Mouse (Mus musculus): ENCODE measurements around the gene Fgfr2. TPM values are rescaled to one million over a fixed set of nuclear protein-coding genes. Genes with fewer than 3 reads are reported as not detected.

Gene Fgfr2
- total RNA-seq, 2 experiments from 2014 or later = 1.5 to 1.7 TPM

- no peak for DNase-seq
- intact Hi-C loops (cut with DNase I) = no loop called here
Observed at GRCm38 (mm10) chr7:130743239-130744025, 2379.7 kb downstream of the Fgfr2 start.

GRCm38 (mm10) chr7:130741099-130741498 is 2382.1 kb downstream of the Fgfr2 start:
- no peak for DNase-seq
- intact Hi-C loops (cut with DNase I) = no loop called here

DNA sequence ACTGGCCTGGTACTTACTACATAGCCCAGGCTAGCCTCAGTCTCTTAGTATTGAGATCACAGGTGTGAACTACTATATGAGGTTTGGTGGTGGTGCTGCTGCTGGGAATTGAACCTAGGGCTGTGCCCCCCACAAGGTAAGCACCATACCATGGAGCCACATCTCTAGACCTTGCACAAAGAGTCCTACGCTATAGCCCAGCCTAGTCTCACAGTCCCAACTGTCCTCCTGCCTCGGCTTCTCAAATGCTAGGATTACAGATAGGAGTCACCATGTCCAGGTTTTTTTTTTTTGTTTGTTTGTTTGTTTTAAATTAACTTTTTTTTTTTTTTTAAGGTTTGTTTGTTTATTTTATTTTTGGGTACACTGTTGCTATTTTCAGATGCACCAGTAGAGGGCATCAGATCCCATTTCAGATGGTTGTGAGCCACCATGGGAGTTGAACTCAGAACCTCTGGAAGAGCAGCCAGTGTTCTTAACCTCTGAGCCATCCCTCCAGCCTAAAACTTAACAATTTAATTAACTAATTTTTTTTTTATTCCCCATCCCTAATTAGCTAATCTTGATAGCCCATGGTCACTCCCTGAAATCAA is 2388.9 kb downstream of the Fgfr2 start:
- intact Hi-C loops (cut with DNase I) = loop anchor here (2.0 to 5.0 kb wide), 2 partner anchors 61 to 197 kb away; no protein-coding TSS in a partner anchor
- DNase-seq = no peak

DNA sequence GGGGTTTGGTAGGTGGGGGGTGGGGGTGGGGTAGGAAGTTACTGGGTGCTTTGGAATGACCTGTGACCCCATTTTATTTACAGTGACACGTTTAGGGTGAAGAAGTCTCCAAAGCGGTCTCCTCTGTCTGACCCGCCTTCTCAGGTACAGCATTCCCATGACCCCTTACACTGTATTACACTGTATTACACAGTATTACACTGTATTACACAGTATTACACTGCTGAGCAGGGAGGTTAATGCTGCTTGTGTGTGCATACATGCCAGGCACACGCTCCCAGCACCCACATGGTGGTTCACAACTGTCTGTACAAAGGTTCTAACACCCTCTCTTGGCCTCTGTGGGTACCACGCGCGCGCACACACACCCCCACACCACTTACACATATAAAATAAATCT is 2389.7 kb downstream of the Fgfr2 start:
- DNase-seq = no peak
- intact Hi-C loops (cut with DNase I) = loop anchor here (5.0 kb wide), 1 partner anchor 196 kb away; no protein-coding TSS in a partner anchor

- intact Hi-C loops (cut with DNase I) = loop anchor here (5.0 kb wide), 1 partner anchor 196 kb away; no protein-coding TSS in a partner anchor
- no peak for DNase-seq
Observed at GRCm38 (mm10) chr7:130732908-130733307, 2390.2 kb downstream of the Fgfr2 start.

- no peak for DNase-seq
- intact Hi-C loops (cut with DNase I) = loop anchor here (5.0 kb wide), 1 partner anchor 194 kb away; no protein-coding TSS in a partner anchor
Observed at GRCm38 (mm10) chr7:130731792-130732191, 2391.4 kb downstream of the Fgfr2 start.

- no peak for DNase-seq
- intact Hi-C loops (cut with DNase I) = no loop called here
Observed at GRCm38 (mm10) chr7:130727560-130727959, 2395.6 kb downstream of the Fgfr2 start.

DNA sequence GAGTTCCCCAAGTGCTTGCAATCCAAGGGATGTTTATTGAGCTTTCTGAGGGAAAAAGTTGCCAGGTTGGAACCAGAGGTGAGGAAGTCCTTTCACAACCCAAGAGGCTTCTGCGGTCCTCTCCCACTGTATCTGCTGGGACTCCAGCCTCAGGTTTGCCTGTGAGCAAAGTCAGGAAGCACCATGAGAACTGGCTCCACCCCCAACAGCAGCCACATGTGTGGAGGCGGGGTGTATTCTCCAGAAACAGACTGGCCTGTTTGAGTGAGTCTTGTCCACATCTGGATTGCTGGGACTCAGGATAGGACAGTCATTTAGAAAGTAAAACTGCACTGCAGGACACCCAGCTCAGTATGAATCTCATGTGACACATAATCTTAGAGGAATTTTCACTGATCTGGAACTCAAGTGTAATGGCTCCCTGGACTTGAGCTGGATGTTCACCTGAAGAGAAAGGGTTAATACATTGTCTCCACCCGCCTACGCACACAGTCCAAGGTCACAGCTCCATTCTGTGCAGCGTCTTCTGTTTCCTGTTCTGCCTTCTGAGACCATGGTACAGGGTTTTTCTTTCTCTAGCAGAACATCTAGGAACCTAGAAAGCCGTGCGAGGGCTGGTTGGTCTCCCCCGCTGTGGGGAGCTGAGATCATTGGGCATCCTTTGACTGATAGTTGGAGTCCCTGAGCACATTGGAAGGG is 2396.3 kb downstream of the Fgfr2 start:
- no peak for DNase-seq
- intact Hi-C loops (cut with DNase I) = no loop called here

GRCm38 (mm10) chr7:130726185-130726584 is 2397.0 kb downstream of the Fgfr2 start:
- no peak for DNase-seq
- intact Hi-C loops (cut with DNase I) = no loop called here

DNA sequence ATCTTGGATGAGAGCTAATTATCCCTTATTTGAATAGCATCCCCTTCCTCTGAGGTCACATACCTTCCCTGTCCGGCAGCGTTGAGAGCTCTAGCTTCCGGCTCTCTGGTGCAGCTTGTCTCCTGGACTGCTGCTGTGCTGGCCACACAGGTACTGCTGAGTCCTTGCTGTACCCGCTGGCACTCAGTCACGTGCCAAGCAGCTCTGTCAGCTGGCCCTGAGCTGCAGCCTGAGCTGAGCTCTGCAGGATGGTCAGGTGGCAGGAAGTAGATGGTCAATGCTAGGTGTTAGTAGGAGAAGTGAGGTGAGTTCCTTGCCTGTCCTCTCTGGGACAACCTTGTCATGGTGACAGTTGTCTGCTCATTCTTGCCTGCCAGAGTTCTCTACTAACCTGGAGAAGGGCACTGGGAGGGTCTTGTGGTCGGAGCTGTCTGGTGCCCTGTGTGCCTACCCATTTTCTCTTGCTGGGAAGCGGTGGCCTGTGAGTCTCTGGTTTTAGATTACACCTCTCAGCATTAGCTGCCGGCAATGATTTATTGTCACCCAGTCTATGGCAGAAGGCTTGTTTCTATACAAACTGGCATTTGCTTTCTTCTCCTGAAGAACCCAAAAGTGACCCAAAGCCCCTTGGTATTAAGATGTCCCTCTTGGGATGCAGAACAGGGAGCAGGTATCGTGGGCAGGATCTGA is 2402.4 kb downstream of the Fgfr2 start:
- intact Hi-C loops (cut with DNase I) = no loop called here
- DNase-seq = no peak

DNA sequence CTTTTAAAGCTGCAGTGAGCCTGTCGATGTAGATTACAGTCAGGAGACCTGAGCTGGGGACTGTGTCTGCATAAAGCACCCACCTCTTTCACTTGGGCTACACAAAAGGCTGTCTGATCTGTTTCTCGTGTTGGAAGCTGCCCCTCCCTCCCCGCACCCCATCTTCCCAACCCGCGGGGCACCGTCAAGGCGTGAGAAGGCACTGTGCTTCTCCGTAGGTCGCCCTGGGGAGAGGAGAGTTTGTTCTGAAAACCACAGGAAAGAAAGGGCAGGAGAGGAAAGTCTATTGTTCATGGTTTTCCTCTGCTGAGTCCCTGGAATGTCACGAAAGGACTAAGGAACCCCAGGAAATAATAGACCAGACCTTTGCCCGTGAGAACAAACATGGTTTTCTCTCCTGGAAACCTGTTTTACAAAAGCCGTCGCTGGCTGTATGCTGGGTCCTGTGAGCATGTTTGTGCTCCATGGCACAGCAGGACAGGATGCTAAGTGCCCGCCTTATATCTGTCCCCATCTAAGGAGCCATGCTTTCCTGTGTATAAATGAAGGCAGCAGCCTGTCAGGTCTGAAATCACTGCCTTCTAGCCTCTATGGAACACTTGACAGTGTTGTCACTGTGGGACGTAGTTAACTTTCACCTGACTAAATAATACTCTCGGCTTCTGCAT is 2403.1 kb downstream of the Fgfr2 start:
- no peak for DNase-seq
- intact Hi-C loops (cut with DNase I) = no loop called here

GRCm38 (mm10) chr7:130716989-130717388 is 2406.2 kb downstream of the Fgfr2 start:
- intact Hi-C loops (cut with DNase I) = no loop called here
- DNase-seq = no peak

DNA sequence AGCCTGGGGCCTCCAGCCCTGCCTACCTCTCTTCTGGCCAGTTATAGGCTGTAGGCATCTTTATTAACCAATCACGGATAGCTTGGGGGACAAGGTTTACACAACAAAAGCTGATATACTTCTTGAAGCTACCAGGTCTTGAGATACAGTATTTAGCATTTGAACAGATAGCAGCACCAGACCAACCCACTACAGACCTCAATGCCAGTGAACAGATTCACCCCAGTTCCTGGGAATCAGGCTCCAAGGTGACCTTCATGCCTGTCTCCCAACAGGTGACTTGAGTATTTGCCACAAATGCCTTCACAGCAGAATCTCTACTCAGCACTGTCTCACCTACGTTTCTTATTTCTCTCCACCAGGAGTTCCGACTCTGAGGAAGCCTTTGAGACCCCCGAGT is 2406.8 kb downstream of the Fgfr2 start:
- intact Hi-C loops (cut with DNase I) = no loop called here
- no peak for DNase-seq

GRCm38 (mm10) chr7:130715467-130715866 is 2407.7 kb downstream of the Fgfr2 start:
- intact Hi-C loops (cut with DNase I) = no loop called here

DNA sequence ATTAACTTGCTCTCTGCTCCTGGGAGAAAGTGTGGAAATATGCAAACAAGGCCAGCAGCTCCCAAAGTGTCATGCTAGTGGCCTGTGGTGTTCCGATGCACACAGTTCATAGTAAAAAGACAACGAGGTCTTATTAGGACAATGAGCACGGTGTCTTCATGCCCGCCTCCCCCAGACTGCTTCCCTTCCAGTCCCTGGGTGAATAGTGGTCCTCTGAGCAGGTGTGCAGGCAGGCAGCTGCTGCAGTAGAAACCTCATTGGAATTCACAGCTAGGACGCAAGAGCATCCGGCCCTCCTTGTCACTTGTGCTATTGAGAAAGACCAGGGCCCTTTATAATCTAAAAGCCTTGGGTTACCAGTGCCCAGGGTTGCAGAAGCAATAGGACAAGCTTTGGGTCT is 2409.8 kb downstream of the Fgfr2 start:
- no peak for DNase-seq
- intact Hi-C loops (cut with DNase I) = no loop called here

More at GRCm38 (mm10) chr7:130715467-130715866, 2407.7 kb downstream of the Fgfr2 start:
- DNase-seq = no peak

DNA sequence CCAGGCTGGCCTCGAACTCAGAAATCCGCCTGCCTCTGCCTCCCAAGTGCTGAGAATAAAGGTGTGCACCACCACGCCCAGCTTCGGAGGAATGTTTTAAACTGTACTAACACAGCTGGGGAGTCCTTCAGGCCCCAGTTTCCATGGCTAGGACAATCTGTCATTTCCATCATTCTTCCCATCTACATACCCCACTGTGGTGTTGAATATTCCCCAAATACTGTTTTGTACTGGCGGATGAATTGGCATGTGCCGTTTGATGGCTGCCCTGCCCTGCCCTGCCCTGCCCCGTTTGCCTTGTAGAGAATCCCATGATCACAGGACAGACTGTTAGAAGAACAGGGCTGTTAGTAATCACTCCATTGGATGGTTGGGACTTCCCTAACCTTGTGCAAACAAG is 2411.3 kb downstream of the Fgfr2 start:
- no peak for DNase-seq
- intact Hi-C loops (cut with DNase I) = no loop called here

DNA sequence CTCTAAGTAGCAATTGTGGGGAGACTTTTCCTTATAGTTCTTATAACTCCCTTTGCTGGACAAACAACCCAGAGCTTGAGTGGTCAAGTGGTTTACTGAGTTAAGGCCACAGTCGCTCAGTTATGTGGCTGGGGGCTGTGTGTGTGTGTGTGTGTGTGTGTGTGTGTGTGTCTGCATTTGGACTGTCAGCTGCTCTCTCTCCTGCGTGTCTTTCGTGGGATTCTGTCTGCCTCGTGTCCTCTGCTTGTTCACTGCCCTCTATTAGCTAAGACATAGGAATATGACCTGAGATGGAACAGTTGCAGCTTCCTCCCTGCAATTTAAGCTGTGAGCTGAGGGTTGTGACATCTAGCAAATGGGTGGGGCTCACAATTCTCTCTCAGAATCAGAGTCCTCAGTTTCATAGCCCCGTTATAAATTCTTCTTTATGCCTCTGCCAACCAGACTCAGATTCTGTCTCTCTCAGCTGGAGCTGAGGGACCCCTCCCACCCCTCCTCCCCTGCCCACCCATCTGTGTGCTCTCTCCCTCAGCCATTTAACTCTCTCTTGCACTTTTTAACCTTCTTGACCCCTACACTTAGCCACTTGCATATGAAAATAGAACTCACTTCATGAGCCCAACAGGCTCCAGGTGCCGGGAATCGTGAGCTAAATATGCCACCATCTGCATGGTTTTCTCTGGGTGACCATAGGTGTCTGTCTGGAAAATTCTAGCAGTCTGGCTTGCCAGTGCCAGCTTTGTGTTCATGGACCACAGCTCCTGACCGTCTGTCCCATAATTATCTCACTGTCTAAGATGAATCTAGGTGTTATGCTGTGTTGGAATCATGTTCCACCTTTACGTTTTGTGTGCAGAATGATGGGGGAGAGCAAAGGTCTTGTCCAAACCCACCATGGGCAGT is 2413.5 kb downstream of the Fgfr2 start:
- intact Hi-C loops (cut with DNase I) = no loop called here
- no peak for DNase-seq

GRCm38 (mm10) chr7:130708940-130709339 is 2414.2 kb downstream of the Fgfr2 start:
- no peak for DNase-seq
- intact Hi-C loops (cut with DNase I) = no loop called here

- intact Hi-C loops (cut with DNase I) = no loop called here
- no peak for DNase-seq
Observed at GRCm38 (mm10) chr7:130705230-130705629, 2417.9 kb downstream of the Fgfr2 start.
